Mouse (Mus musculus) stomach, postnatal 0 days (tissue): ENCODE measurements around the gene Epha8. TPM values are rescaled to one million over a fixed set of nuclear protein-coding genes. Genes with fewer than 3 reads are reported as not detected.

Experiments used
- ATAC-seq: fragments of 200-750 bp; cut with Nextera tagmentation; 2 replicates; pipeline ENCODE4 v1.8.0; 2017; ENCODE audit not compliant: low FRiP score, low TSS enrichment
- DNase-seq: peaks from one replicate; pipeline ENCODE4 v3.0.0-alpha.2; 2016; ENCODE audit warnings: low spot score
- H3K27ac ChIP-seq: fragments of 300-500 bp; sonication (generic); replicated peaks from 2 replicates; pipeline ENCODE4 v1.5.1; 2014; ENCODE audit warnings: mild to moderate bottlenecking, control low read depth
- H3K27me3 ChIP-seq: fragments of 300-500 bp; sonication (generic); 2 replicates; pipeline ENCODE4 v1.6.1; 2014; ENCODE audit warnings: low read length; ENCODE audit not compliant: control insufficient read depth, insufficient read depth
- H3K36me3 ChIP-seq: fragments of 300-500 bp; sonication (generic); 2 replicates; pipeline ENCODE4 v1.6.1; 2014; ENCODE audit warnings: low read length, mixed read lengths; ENCODE audit not compliant: control insufficient read depth, insufficient read depth
- H3K4me1 ChIP-seq: fragments of 300-500 bp; sonication (generic); replicated peaks from 2 replicates; pipeline ENCODE4 v1.6.1; 2014; ENCODE audit warnings: antibody characterized with exemption; ENCODE audit not compliant: control insufficient read depth, insufficient read depth
- H3K4me2 ChIP-seq: fragments of 300-500 bp; sonication (generic); replicated peaks from 2 replicates; pipeline ENCODE4 v1.6.1; 2014; ENCODE audit warnings: low read depth, mild to moderate bottlenecking, control low read depth, moderate library complexity
- H3K4me3 ChIP-seq: fragments of 300-500 bp; sonication (generic); 2 replicates; pipeline ENCODE4 v1.5.1; 2014; ENCODE audit warnings: low read depth, low read length, control low read depth
- H3K9ac ChIP-seq: fragments of 300-500 bp; sonication (generic); 2 replicates; pipeline ENCODE4 v1.6.1; 2014; ENCODE audit warnings: mild to moderate bottlenecking, low read length, control low read depth, mixed read lengths
- H3K9me3 ChIP-seq: fragments of 300-500 bp; sonication (generic); 2 replicates; pipeline ENCODE4 v1.6.1; 2016; ENCODE audit warnings: low read length; ENCODE audit not compliant: control insufficient read depth
- CTCF ChIP-seq: IDR thresholded peaks from 2 replicates; pipeline ENCODE4 v1.5.1; 2016; ENCODE audit warnings: antibody characterized with exemption, low read depth, mild to moderate bottlenecking, moderate library complexity
- EP300 ChIP-seq: optimal IDR thresholded peaks from 2 replicates; pipeline ENCODE3; 2016; ENCODE audit warnings: antibody characterized with exemption
- WGBS: fragments of 180-500 bp; shearing (Covaris S2); extraction: QIAGEN DNeasy Blood & Tissue Kit; methylation state at CpG from one replicate; pipeline ENCODE4 v1.1.7; 2014; 5-methylcytosine and 5-hydroxymethylcytosine counted together
- polyA plus RNA-seq: library from polyadenylated mRNA; unstranded; fragments of >200 nt; fragmentation: Nextera tagmentation; extraction: Ambion mirVana; gene quantifications from 2 replicates; pipeline ENCODE4 v1.2.1, GENCODE M21; 2015

Gene Epha8
- 0.11 and 0.16 TPM in 2 replicates for polyA plus RNA-seq

DNA sequence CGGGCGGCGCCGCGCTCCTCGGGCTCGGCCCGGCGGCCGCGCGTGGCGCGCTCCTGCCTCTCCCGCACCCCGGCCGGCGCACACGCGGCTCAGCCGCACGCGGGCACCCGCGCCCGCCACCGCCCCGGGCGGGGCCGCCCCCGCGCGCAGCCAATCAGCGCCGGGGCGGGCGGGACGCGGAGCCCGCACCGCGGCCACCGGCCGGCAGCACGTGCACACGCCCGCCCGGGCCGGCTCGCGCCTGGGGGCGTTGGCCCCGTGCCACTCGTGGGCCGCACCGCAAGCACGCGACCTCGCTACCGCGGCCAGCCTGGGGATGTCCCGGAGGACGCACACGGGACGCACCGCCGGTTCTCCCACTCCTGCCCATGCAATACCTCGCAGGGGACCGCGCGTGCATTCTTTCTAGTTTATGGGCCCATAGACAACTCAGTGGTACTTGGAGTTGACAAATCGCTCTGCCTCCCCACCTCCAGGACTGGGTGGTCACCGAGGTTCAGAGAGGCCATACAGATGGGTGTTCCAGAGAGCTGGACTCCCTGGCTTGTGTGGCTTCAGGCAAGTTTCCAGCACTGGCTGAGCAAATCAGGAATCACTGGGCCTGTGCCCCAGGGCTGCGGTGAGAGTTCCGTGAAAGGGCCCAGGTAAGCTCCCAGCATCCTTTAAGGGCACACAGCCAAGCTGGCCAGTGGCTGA is at the start of gene Epha8:
Gene Epha8 (minus strand): TSS at position 66 of the 696 bp plus-strand sequence.
- ATAC-seq = peak; percentile 50
- peaks cover 2% of the 10 kb centered on the region; the same call in 1 of the 2 replicates for H3K27me3 ChIP-seq
- H3K9ac ChIP-seq = no peak within 1 kb of the TSS

DNA sequence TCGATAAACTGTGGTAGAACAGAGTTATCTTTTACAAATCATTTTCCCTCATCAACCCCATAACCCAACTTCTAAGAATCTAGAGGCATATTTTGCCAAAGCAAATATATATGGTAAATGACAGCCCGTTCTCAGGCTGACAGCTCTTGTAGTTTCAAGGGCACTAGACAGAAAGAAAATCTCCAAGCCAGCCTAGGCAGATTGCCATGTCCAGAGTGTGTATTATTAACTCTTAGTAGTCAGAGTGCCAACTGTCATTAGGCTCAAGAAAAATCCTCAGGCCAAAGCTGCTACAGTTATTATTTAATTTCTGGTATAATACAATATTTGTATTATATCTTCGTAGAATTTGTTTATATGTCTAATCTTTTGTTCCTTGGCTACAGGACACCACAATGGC is 45.2 kb upstream of the Epha8 start:
- H3K27me3 ChIP-seq = no peaks in the 10 kb centered on the region
- no peak overlapping the region for H3K27ac ChIP-seq
- no peak overlapping the region for H3K4me2 ChIP-seq
- TF ChIP-seq EP300 (no peak), CTCF (no peak)
- WGBS = 63% methylated on average over 3 of the region's 3 CpGs
- H3K4me1 ChIP-seq = no peaks in the 10 kb centered on the region
- H3K36me3 ChIP-seq = no peaks in the 10 kb centered on the region; the same call in 1 of the 2 replicates
- no peak overlapping the region for H3K4me3 ChIP-seq
- ATAC-seq (no peak), DNase-seq (no peak)
- no peaks in the 10 kb centered on the region for H3K9me3 ChIP-seq
- no peak overlapping the region for H3K9ac ChIP-seq

More for the DNA sequence above, at the start of gene Epha8:
- Histone ChIP-seq H3K9me3 (no peaks in the 10 kb centered on the region), H3K4me1 (0 out of 2 replicates have a peak, but pooled peaks cover 2% of the 10 kb centered on the region), H3K4me2 (peak within 1 kb of the TSS; percentile 59), H3K4me3 (peak within 1 kb of the TSS; percentile 22), H3K27ac (no peak within 1 kb of the TSS), H3K36me3 (no peaks in the 10 kb centered on the region)
- DNase-seq = no peak
- TF ChIP-seq EP300 (no peak), CTCF (no peak)
- WGBS = 2% methylated on average over 47 of the region's 75 CpGs

DNA sequence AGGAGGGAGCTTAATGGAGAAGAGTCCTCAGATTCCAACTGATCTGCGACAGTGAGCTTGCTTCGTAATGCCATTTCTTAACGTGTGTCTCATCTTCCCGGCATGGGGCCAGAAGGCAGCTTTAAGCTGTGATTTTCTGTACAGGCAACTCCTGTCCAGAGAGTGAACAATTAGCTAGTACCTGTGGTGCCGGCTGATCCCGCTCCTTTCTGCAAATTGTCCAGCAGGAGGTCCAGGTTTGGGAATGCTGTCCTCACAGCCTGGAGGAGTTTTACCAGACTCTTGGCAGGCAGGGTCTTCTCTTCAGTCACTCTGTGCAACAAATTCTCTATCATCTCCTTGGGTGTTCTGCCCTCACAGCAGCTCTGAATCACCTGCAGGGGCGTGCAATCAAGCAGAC is 44.4 kb upstream of the Epha8 start:
- Histone ChIP-seq H3K36me3 (peaks cover under 1% of the 10 kb centered on the region), H3K4me1 (no peaks in the 10 kb centered on the region), H3K27ac (no peak overlapping the region), H3K9me3 (no peaks in the 10 kb centered on the region), H3K27me3 (no peaks in the 10 kb centered on the region), H3K9ac (no peak overlapping the region), H3K4me2 (no peak overlapping the region), H3K4me3 (no peak overlapping the region)
- ATAC-seq (no peak), DNase-seq (no peak)
- WGBS = 86% methylated on average over 7 of the region's 7 CpGs
- no peak for TF ChIP-seq CTCF
- TF ChIP-seq EP300 = no peak

- WGBS = 76% methylated on average over 7 of the region's 7 CpGs
- Histone ChIP-seq H3K9ac (no peak overlapping the region), H3K9me3 (no peaks in the 10 kb centered on the region), H3K4me1 (no peaks in the 10 kb centered on the region), H3K4me3 (no peak overlapping the region), H3K27ac (no peak overlapping the region), H3K4me2 (no peak overlapping the region), H3K36me3 (peaks cover 6% of the 10 kb centered on the region), H3K27me3 (no peaks in the 10 kb centered on the region)
- DNase-seq (no peak), ATAC-seq (no peak)
- TF ChIP-seq EP300 (no peak), CTCF (no peak)
Observed at GRCm38 (mm10) chr4:136998371-136998770, 41.8 kb upstream of the Epha8 start.

- Histone ChIP-seq H3K36me3 (peaks cover 6% of the 10 kb centered on the region), H3K4me2 (no peak overlapping the region)
- 88% methylated on average over 12 of the region's 12 CpGs for WGBS
Observed at GRCm38 (mm10) chr4:136997723-136998345, 41.2 kb upstream of the Epha8 start.

GRCm38 (mm10) chr4:136996933-136997332 is 40.3 kb upstream of the Epha8 start:
- no peaks in the 10 kb centered on the region for H3K27me3 ChIP-seq
- no peak for TF ChIP-seq EP300
- no peak for TF ChIP-seq CTCF
- peaks cover 6% of the 10 kb centered on the region for H3K36me3 ChIP-seq
- no peak for DNase-seq
- no peak overlapping the region for H3K27ac ChIP-seq
- no peaks in the 10 kb centered on the region for H3K9me3 ChIP-seq
- H3K4me1 ChIP-seq = no peaks in the 10 kb centered on the region
- WGBS = 81% methylated on average over 7 of the region's 7 CpGs
- H3K4me2 ChIP-seq = no peak overlapping the region
- no peak for ATAC-seq
- no peak overlapping the region for H3K4me3 ChIP-seq
- no peak overlapping the region for H3K9ac ChIP-seq

More at GRCm38 (mm10) chr4:136997723-136998345, 41.2 kb upstream of the Epha8 start:
- no peak overlapping the region for H3K4me3 ChIP-seq
- no peaks in the 10 kb centered on the region for H3K27me3 ChIP-seq
- no peak overlapping the region for H3K9ac ChIP-seq
- no peak for DNase-seq
- TF ChIP-seq EP300 (no peak), CTCF (no peak)
- no peaks in the 10 kb centered on the region for H3K4me1 ChIP-seq
- H3K9me3 ChIP-seq = no peaks in the 10 kb centered on the region
- no peak for ATAC-seq
- no peak overlapping the region for H3K27ac ChIP-seq
